Mouse (Mus musculus) heart, adult 18-20 months (tissue): ENCODE results near the gene Csnk1g2. TPM values are rescaled to one million over a fixed set of nuclear protein-coding genes. Genes with fewer than 3 reads are reported as not detected.

Source experiments
- DNase-seq, 2 experiments: peaks; one replicate each; pipeline ENCODE4 v3.0.0; 2021 to 2022; ENCODE audit warnings: mixed read lengths in 1 of 2
- microRNA-seq, 2 experiments: library from miRNA; unstranded; fragments of <30 nt; microRNA quantifications; one replicate each; pipeline ENCODE4 v1.2.0; 2022
- total RNA-seq, 2 experiments: library from RNA; stranded (reverse); gene quantifications; 2 replicates each; pipeline ENCODE4 v1.2.3; 2021

Csnk1g2 gene
- total RNA-seq, 2 experiments from 2014 or later, result 121 to 132 TPM

- DNase-seq, result no peak
Observed at GRCm38 (mm10) chr10:80680260-80680696, 57.6 kb downstream of the Csnk1g2 start.

- DNase-seq, result no peak
Observed at GRCm38 (mm10) chr10:80682003-80682402, 59.4 kb downstream of the Csnk1g2 start.

GRCm38 (mm10) chr10:80683647-80684046 is 61.0 kb downstream of the Csnk1g2 start:
- no peak for DNase-seq

- DNase-seq, result peak; percentile 71 to 81
Observed at GRCm38 (mm10) chr10:80684214-80684613, 61.6 kb downstream of the Csnk1g2 start.

GRCm38 (mm10) chr10:80684984-80685383 is 62.3 kb downstream of the Csnk1g2 start:
- no peak for DNase-seq

- no peak for DNase-seq
Observed at GRCm38 (mm10) chr10:80686617-80687016, 64.0 kb downstream of the Csnk1g2 start.

- DNase-seq, result peak; percentile 84 to 86
Observed at GRCm38 (mm10) chr10:80687850-80688249, 65.2 kb downstream of the Csnk1g2 start.

Small RNAs within 50 kb of the gene (microRNA-seq; reads per million reads assigned to microRNA genes)
- gene Mir6912, result 0 to 1.1 reads per million in 2 experiments

Other genes starting within 250 kb of the Csnk1g2 start
- 1 to 10 TPM; 6.4 to 7.8 TPM for gene Mex3d, start 235.2 kb upstream of the Csnk1g2 start, total RNA-seq
- 10 to 100 TPM; 93.3 to 97.7 TPM for gene Mbd3, start 223.3 kb upstream of the Csnk1g2 start, total RNA-seq
- gene Uqcr11, start 216.0 kb upstream of the Csnk1g2 start, total RNA-seq, result 1,000 to 10,000 TPM; 1,809 to 1,881 TPM
- gene Tcf3, start 189.2 kb upstream of the Csnk1g2 start, total RNA-seq, result 10 to 100 TPM; 15.6 to 17.3 TPM
- under 1 TPM in 1 of 2 experiments, not detected in 1; 0.05 TPM for gene Onecut3, start 128.0 kb upstream of the Csnk1g2 start, total RNA-seq
- not detected for gene Atp8b3, start 83.7 kb upstream of the Csnk1g2 start, total RNA-seq
- gene Rexo1, start 61.3 kb upstream of the Csnk1g2 start, total RNA-seq, result 10 to 100 TPM; 11.2 to 11.6 TPM
- gene Klf16, start 45.5 kb upstream of the Csnk1g2 start, total RNA-seq, result 1 to 10 TPM; 5.2 to 5.5 TPM
- 10 to 100 TPM; 40.6 to 44.8 TPM for gene Abhd17a, start 32.5 kb upstream of the Csnk1g2 start, total RNA-seq
- gene Scamp4, start 20.0 kb upstream of the Csnk1g2 start, total RNA-seq, result 10 to 100 TPM; 20.1 to 22.2 TPM
- gene Adat3, start 20.0 kb upstream of the Csnk1g2 start, total RNA-seq, result 1 to 10 TPM; 1.1 to 1.5 TPM
- under 1 TPM; 0.15 to 0.46 TPM for gene Gm49322, start 16.8 kb upstream of the Csnk1g2 start, total RNA-seq
- 10 to 100 TPM; 43.2 to 46.1 TPM for gene Btbd2, start 34.2 kb downstream of the Csnk1g2 start, total RNA-seq
- 100 to 1,000 TPM; 185 to 204 TPM for gene Mknk2, start 55.3 kb downstream of the Csnk1g2 start, total RNA-seq
- gene Mob3a, start 79.1 kb downstream of the Csnk1g2 start, total RNA-seq, result 1 to 10 TPM; 7.5 to 8.0 TPM
- gene Izumo4, start 79.3 kb downstream of the Csnk1g2 start, total RNA-seq, result 1 to 10 TPM; 2.5 to 2.6 TPM
- 10 to 100 TPM; 42.3 to 45.0 TPM for gene Ap3d1, start 119.4 kb downstream of the Csnk1g2 start, total RNA-seq
- gene Dot1l, start 132.4 kb downstream of the Csnk1g2 start, total RNA-seq, result 10 to 100 TPM; 11.7 to 14.3 TPM
- gene Sf3a2, start 175.4 kb downstream of the Csnk1g2 start, total RNA-seq, result 10 to 100 TPM; 28.6 to 28.7 TPM
- 10 to 100 TPM; 30.7 to 32.4 TPM for gene Plekhj1, start 175.8 kb downstream of the Csnk1g2 start, total RNA-seq
- under 1 TPM in 1 of 2 experiments, not detected in 1; 0.33 TPM for gene Amh, start 182.4 kb downstream of the Csnk1g2 start, total RNA-seq
- gene Jsrp1, start 190.7 kb downstream of the Csnk1g2 start, total RNA-seq, result under 1 TPM; 0.41 to 0.69 TPM
- 100 to 1,000 TPM; 897 to 934 TPM for gene Oaz1, start 203.8 kb downstream of the Csnk1g2 start, total RNA-seq
- 10 to 100 TPM; 13.5 to 16.6 TPM for gene Lingo3, start 221.2 kb downstream of the Csnk1g2 start, total RNA-seq
- gene Lsm7, start 232.4 kb downstream of the Csnk1g2 start, total RNA-seq, result 10 to 100 TPM; 23.5 to 27.8 TPM
- 10 to 100 TPM; 11.9 to 15.9 TPM for gene Sppl2b, start 232.4 kb downstream of the Csnk1g2 start, total RNA-seq
- gene Tmprss9, start 249.0 kb downstream of the Csnk1g2 start, total RNA-seq, result not detected